Mouse (Mus musculus) MEL-GATA-1-ER (cell line): ENCODE data around the gene Clic5.

Experiments
- DNase-seq: peaks from one replicate; pipeline ENCODE4 v3.0.0-alpha.2; 2012; ENCODE audit warnings: low read depth; ENCODE audit errors: extremely low read depth

Clic5 gene

GRCm38 (mm10) chr17:44192981-44193380, 4.6 kb downstream of the Clic5 start:
- peak; percentile 18 for DNase-seq

GRCm38 (mm10) chr17:44199158-44199557, 10.8 kb downstream of the Clic5 start:
- no peak for DNase-seq

GRCm38 (mm10) chr17:44202952-44203351, 14.6 kb downstream of the Clic5 start:
- DNase-seq, result no peak

GRCm38 (mm10) chr17:44204787-44205186, 16.4 kb downstream of the Clic5 start:
- no peak for DNase-seq

GRCm38 (mm10) chr17:44205562-44205961, 17.2 kb downstream of the Clic5 start:
- DNase-seq, result no peak

GRCm38 (mm10) chr17:44208900-44209299, 20.5 kb downstream of the Clic5 start:
- DNase-seq, result no peak

GRCm38 (mm10) chr17:44212960-44213619, 24.7 kb downstream of the Clic5 start:
- no peak for DNase-seq

- DNase-seq, result no peak
Measured at GRCm38 (mm10) chr17:44215196-44215799, 26.9 kb downstream of the Clic5 start.

- DNase-seq, result no peak
Measured at GRCm38 (mm10) chr17:44217185-44217584, 28.8 kb downstream of the Clic5 start.

- DNase-seq, result no peak
Measured at GRCm38 (mm10) chr17:44219943-44220342, 31.6 kb downstream of the Clic5 start.

- DNase-seq, result no peak
Measured at GRCm38 (mm10) chr17:44228428-44228827, 40.0 kb downstream of the Clic5 start.

- no peak for DNase-seq
Measured at GRCm38 (mm10) chr17:44230083-44230482, 41.7 kb downstream of the Clic5 start.

GRCm38 (mm10) chr17:44239030-44239721, 50.8 kb downstream of the Clic5 start:
- no peak for DNase-seq

- DNase-seq, result no peak
Measured at GRCm38 (mm10) chr17:44240742-44241141, 52.4 kb downstream of the Clic5 start.

- no peak for DNase-seq
Measured at GRCm38 (mm10) chr17:44244096-44244495, 55.7 kb downstream of the Clic5 start.

GRCm38 (mm10) chr17:44244625-44245024, 56.2 kb downstream of the Clic5 start:
- DNase-seq, result no peak

- no peak for DNase-seq
Measured at GRCm38 (mm10) chr17:44246153-44246700, 57.8 kb downstream of the Clic5 start.

GRCm38 (mm10) chr17:44249544-44249943, 61.2 kb downstream of the Clic5 start:
- DNase-seq, result no peak

GRCm38 (mm10) chr17:44252653-44253052, 64.3 kb downstream of the Clic5 start:
- DNase-seq, result peak; percentile 79

- no peak for DNase-seq
Measured at GRCm38 (mm10) chr17:44254698-44255097, 66.3 kb downstream of the Clic5 start.

- DNase-seq, result peak; percentile 71
Measured at GRCm38 (mm10) chr17:44256583-44256982, 68.2 kb downstream of the Clic5 start.

GRCm38 (mm10) chr17:44259245-44259644, 70.9 kb downstream of the Clic5 start:
- DNase-seq, result no peak
